Mouse (Mus musculus): ENCODE results near the gene Olfr434. TPM values are rescaled to one million over a fixed set of nuclear protein-coding genes. Genes with fewer than 3 reads are reported as not detected.
A peak's percentile ranks its signal among the peaks of the same experiment; 100 is the strongest.

Olfr434 gene
- polyA plus RNA-seq, 1 experiment: not detected

DNA sequence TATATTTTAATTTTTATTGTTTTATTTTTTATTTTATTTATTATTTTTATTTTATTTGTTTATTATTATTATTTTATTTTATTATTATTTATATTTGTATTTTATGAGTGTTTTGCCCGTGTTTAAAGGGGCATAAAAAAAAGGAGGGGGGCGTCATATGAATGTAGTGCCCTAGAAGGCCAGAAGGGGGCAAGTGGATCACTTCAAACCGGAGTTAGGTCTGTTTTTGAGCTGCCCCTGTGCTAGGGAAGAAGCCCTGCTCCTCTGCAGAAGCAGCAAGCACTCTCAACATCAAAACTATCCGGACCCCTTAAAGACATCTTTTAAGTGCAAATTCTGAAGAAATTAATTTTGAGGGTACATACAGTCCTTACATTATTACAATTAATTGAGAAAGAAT lies 29.2 kb downstream of the Olfr434 start:
- no peak overlapping the region for H3K4me3 ChIP-seq (ENCODE audit: insufficient read depth, low read length)
- H3K27ac ChIP-seq (ENCODE audit: insufficient read depth, low read length): no peak overlapping the region
- no peaks in the 10 kb centered on the region for H3K4me1 ChIP-seq (ENCODE audit: control insufficient read depth, insufficient read depth, low read length)
- no peak for TF ChIP-seq CTCF (IDR thresholded peaks at IDR 0.05; ENCODE audit: extremely low read depth, insufficient read depth, low read length)
- TF ChIP-seq POLR2A (IDR thresholded peaks at IDR 0.05; ENCODE audit: extremely low read depth, insufficient read depth, low read length): no peak

DNA sequence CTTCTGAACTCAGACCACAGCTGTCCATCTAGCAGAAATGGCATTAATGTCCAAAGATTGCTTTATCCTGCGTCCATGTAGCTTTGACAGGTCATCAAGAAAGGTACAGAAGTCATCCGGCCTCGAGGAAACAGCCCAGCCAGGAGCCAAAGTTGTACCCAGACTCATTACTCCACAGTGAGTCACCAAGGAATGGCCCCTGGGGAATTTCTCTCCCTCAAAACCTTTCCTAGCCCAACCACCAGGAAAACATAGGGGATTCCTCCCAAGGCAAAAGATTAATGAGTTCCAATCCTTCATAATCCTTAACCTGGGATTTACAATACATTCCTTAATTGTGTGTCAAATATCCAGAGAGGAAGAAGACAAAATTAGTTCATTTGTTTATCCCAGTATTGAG lies 34.6 kb downstream of the Olfr434 start:
- no peak overlapping the region for H3K4me3 ChIP-seq (ENCODE audit: insufficient read depth, low read length)
- H3K4me1 ChIP-seq (ENCODE audit: control insufficient read depth, insufficient read depth, low read length): no peaks in the 10 kb centered on the region
- H3K27ac ChIP-seq (ENCODE audit: insufficient read depth, low read length): no peak overlapping the region
- TF ChIP-seq CTCF (IDR thresholded peaks at IDR 0.05; ENCODE audit: extremely low read depth, insufficient read depth, low read length): no peak

DNA sequence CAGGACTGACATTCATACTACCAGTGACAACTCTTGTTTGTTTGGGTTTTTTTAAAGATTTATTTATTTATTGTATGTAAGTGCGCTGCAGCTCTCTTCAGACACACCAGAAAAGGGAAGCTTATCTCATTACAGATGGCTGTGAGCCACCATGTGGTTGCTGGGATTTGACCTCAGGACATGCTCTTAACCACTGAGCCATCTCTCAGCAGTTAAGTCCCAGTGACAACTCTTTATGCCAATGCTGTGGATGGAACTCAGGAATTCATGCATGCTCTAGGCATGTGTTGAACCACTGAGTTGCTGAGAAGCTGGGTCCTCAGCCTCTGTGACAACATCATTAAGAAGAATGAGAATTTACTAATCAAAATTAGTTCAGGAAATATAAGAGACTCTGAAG lies 40.2 kb downstream of the Olfr434 start:
- H3K27ac ChIP-seq (ENCODE audit: insufficient read depth, low read length): no peak overlapping the region
- no peak for TF ChIP-seq CTCF (IDR thresholded peaks at IDR 0.05; ENCODE audit: extremely low read depth, insufficient read depth, low read length)
- no peak for TF ChIP-seq POLR2A (IDR thresholded peaks at IDR 0.05; ENCODE audit: extremely low read depth, insufficient read depth, low read length)
- H3K4me3 ChIP-seq (ENCODE audit: insufficient read depth, low read length): no peak overlapping the region

DNA sequence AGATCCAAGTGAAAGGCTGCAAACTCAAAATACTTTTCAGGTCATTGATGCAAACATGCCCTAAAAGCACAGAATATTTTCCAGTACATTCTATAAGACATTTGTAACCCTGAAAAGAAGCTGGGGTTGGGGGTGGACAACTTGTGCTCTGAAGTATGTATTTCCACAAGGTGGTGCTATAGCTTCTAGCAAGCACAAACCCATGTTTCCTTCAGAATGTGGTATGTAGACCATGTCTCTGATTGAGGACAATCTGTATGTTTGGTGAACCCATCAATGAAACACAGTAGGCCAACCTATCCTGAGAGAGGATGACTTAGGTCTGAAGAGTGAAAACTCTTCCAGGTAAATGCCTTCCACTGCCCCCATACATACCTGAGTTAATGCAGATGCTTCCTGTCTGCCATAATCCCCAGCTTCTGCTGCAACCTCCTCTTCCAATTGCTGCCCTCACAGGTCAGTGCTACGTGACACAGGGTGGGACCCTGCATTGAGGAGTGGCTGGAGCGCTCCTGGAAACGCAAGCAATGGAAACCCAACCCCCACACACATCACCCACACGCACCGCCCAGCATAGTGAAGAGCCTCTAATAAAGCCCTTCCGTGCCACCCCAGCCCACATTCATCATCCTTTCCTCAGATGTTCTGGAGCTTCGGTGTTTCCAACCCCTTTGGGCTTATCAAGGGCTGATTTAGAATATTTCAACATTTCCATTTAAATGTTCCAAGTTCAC lies 41.5 kb downstream of the Olfr434 start:
- Histone ChIP-seq H3K27ac (ENCODE audit: insufficient read depth, low read length) (no peak overlapping the region), H3K4me1 (ENCODE audit: control insufficient read depth, insufficient read depth, low read length) (no peaks in the 10 kb centered on the region), H3K4me3 (ENCODE audit: insufficient read depth, low read length) (no peak overlapping the region)
- TF ChIP-seq CTCF (IDR thresholded peaks at IDR 0.05; ENCODE audit: extremely low read depth, insufficient read depth, low read length) (peak; percentile 26; the same call in 1 of the 2 replicates), POLR2A (IDR thresholded peaks at IDR 0.05; ENCODE audit: extremely low read depth, insufficient read depth, low read length) (no peak)

More for the DNA sequence above, 40.2 kb downstream of the Olfr434 start:
- no peaks in the 10 kb centered on the region for H3K4me1 ChIP-seq (ENCODE audit: control insufficient read depth, insufficient read depth, low read length)

DNA sequence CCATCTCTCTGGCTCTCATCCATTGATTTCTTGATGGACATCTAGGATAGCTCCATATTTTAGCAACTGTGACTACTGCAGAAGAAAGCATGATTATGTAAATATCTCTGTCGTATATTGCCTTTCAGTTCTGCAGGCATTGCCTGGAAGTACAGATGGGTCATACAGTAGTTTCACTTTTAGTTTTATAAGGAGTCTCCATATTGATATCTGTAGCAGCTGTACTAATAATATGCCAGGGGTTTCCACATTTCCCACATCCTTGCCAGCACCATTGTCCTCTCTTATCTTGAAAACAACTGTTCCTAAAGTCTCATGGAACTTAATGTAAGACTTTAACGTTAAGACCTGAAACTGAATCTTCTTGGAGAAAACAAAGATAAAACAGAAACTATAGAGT lies 47.9 kb downstream of the Olfr434 start:
- H3K4me1 ChIP-seq (ENCODE audit: control insufficient read depth, insufficient read depth, low read length): no peaks in the 10 kb centered on the region
- TF ChIP-seq CTCF (IDR thresholded peaks at IDR 0.05; ENCODE audit: extremely low read depth, insufficient read depth, low read length) (no peak), POLR2A (IDR thresholded peaks at IDR 0.05; ENCODE audit: extremely low read depth, insufficient read depth, low read length) (no peak)

DNA sequence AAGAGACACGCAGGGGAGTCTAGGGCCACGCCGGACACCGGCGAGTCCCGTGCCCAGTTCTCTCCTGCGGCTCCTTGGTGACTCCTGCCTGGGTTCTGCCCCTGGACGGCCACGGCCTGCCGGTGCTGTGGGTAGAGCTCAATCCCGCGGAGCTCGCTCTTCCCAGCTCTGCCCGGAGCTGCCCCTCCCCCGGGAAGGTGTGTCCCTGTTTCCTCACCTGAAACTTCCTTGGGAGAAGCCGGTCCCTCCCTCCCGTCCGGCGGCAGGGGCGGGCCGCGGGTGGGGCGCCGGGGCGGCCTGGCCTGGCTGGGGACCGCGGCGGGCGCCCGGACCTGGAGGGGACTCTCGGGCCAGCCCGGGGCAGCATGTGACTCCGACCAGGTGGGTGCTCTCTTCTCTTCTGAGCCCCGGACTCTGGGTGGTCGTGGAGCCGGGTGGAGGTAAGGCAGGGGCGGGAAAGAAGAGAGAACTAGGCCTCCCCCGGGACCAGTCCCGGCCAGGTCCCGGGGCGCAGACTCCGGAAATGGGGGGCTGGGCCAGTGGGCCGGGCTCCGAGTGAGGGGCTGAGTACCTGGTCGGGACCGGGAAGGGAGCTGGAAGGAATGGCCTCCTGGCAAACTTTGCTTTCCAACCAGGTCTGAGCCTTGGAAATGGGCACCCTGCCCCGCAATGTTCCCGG lies 52.7 kb downstream of the Olfr434 start, which contains the start of gene Arhgef5:
Gene Arhgef5 (plus strand): TSS at position 220 of the 679 bp plus-strand sequence.
- no peak for TF ChIP-seq CTCF (IDR thresholded peaks at IDR 0.05; ENCODE audit: extremely low read depth, insufficient read depth, low read length)
- no peak for TF ChIP-seq POLR2A (IDR thresholded peaks at IDR 0.05; ENCODE audit: extremely low read depth, insufficient read depth, low read length)
- no peak within 1 kb of the TSS for H3K27ac ChIP-seq (ENCODE audit: insufficient read depth, low read length)

More for the DNA sequence above, 47.9 kb downstream of the Olfr434 start:
- no peak overlapping the region for H3K4me3 ChIP-seq (ENCODE audit: insufficient read depth, low read length)
- H3K27ac ChIP-seq (ENCODE audit: insufficient read depth, low read length): no peak overlapping the region

DNA sequence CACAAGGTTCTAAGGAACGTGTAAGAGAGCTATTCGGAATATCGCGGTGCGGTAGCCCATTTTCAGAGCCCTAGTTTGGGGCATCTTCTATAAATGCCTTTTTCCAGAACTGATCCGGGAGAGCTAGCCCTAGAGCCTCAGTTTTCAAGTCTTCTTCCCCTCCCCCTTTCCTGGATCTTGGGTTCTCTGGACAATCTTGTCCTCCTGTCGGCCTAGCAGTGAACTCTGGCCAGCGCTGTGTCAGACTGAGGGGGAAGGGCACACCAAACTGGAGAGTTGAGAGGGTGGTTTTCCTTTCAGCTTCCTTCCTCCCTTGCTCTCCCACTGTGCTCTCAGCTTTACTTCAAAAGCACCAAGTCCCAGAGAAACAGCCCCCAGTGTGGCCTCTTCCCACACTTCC lies 53.5 kb downstream of the Olfr434 start:
- Histone ChIP-seq H3K4me3 (ENCODE audit: insufficient read depth, low read length) (peak overlapping the region; percentile 16), H3K4me1 (ENCODE audit: control insufficient read depth, insufficient read depth, low read length) (no peaks in the 10 kb centered on the region), H3K27ac (ENCODE audit: insufficient read depth, low read length) (no peak overlapping the region)
- TF ChIP-seq CTCF (IDR thresholded peaks at IDR 0.05; ENCODE audit: extremely low read depth, insufficient read depth, low read length): no peak
- TF ChIP-seq POLR2A (IDR thresholded peaks at IDR 0.05; ENCODE audit: extremely low read depth, insufficient read depth, low read length): no peak

More for the DNA sequence above, 52.7 kb downstream of the Olfr434 start, which contains the start of gene Arhgef5:
- peak within 1 kb of the TSS; percentile 16 for H3K4me3 ChIP-seq (ENCODE audit: insufficient read depth, low read length)
- H3K4me1 ChIP-seq (ENCODE audit: control insufficient read depth, insufficient read depth, low read length): no peaks in the 10 kb centered on the region

Other genes with a start within 250 kb of the Olfr434 start
- not detected in 2 replicates for gene Olfr441, start 106.7 kb upstream of the Olfr434 start, polyA plus RNA-seq (2012; rRNA removed)
- gene Olfr237-ps1, start 66.5 kb upstream of the Olfr434 start, polyA plus RNA-seq (2012; rRNA removed): not detected in 2 replicates
- not detected in 2 replicates for gene Olfr437, start 49.7 kb upstream of the Olfr434 start, polyA plus RNA-seq (2012; rRNA removed)
- not detected in 2 replicates for gene Olfr13, start 40.9 kb upstream of the Olfr434 start, polyA plus RNA-seq (2012; rRNA removed)
- not detected in 2 replicates for gene Olfr435, start 15.9 kb upstream of the Olfr434 start, polyA plus RNA-seq (2012; rRNA removed)
- not detected in 2 replicates for gene Olfr47, start 18.5 kb downstream of the Olfr434 start, polyA plus RNA-seq (2012; rRNA removed)
- 2.4 and 2.8 TPM in 2 replicates for gene Arhgef5, start 52.6 kb downstream of the Olfr434 start, polyA plus RNA-seq (2012; rRNA removed)
- 0.13 TPM in 1 of 2 replicates, not detected in the other for gene Nobox, start 96.5 kb downstream of the Olfr434 start, polyA plus RNA-seq (2012; rRNA removed)

All from cortical plate, adult 2 months (tissue).